Mouse (Mus musculus) right cerebral cortex, postnatal 25 days (tissue): ENCODE data around the gene Kmt2a.
A peak's percentile ranks its signal among the peaks of the same experiment; 100 is the strongest.
"Not testable (repeated sequence)": the region's sequence is repeated elsewhere in the genome, so short reads cannot be mapped to it uniquely, and the experiment has no call there.

Source experiments
- DNase-seq: peaks from one replicate; pipeline ENCODE4 v3.0.0; 2022

Gene Kmt2a

DNA sequence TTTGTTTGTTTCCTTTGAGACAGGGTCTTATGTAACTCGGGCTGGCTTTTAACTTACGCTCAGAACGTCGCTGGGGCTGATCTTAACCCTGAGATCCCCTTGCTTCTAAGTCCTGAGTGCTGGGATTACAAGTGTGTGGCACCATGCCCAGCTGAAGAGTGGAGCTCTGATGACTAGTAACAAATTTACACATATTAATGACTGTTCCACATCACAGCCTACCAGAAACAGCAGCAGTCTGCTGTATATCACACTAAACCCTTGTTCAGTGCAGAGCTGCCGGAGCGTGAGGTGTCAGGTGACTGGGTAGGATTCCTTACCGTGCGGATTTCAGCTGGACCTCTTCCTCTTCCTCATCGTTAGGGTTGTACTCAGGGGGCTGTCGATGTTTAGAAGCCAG is 70.8 kb downstream of the Kmt2a start:
- no peak for DNase-seq

DNA sequence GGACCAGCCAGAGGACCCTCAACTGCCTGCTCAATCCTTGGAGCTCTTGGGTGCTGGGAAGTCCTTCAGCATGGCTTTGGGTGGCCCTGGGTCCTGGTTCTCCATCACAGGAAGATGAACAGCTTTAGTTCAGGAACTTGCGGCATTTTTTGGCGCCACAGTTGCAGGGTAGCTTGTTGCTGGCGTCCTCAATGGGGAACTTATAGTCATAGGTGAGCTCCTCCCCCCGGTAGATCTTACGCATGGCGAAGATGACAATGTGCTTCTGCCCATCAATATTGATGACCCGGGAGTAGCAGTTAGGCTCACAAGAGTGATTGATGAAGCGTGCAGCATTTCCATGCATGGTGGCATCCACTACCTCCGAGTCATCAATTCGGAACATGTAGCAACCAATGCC is 73.3 kb downstream of the Kmt2a start:
- no peak for DNase-seq

DNA sequence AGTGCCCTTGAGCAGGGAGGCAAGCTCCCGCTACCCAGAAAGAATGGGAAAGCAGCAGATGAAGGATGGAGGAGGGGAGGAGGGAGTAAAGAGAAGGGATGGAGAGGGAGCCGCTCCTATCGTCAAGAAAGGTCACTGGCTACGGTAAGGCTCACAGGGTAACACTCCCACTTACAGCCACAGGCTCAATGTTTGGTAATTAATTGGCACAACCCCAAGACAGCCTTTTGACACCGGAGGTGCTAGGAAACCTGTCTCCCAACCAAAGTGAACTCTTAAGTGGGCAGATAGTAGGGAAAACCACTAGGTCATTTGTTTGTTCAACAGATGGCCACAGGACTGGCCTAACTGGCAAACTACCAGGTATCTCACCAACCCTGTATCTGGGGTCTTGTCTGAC is 74.0 kb downstream of the Kmt2a start:
- no peak for DNase-seq

DNA sequence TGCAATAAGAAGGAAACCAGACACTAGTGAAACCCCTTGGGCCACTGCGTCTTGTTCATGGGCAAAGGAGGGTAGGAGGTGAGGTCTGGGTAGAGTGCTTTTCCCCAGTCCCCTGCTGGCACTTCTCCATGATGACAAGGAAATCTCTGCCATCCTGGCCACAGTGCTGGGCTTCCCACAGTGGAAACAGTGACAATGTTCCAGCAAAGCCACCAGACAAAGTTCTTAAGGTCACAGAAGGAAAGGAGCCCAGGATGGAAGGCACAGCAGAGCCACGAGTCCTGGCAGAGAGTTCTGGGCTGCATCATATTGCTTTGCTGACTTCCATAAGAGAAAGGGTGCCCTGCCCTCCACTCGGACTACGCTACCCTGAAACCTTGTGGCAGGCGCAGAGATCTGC is 75.6 kb downstream of the Kmt2a start:
- no peak for DNase-seq

DNA sequence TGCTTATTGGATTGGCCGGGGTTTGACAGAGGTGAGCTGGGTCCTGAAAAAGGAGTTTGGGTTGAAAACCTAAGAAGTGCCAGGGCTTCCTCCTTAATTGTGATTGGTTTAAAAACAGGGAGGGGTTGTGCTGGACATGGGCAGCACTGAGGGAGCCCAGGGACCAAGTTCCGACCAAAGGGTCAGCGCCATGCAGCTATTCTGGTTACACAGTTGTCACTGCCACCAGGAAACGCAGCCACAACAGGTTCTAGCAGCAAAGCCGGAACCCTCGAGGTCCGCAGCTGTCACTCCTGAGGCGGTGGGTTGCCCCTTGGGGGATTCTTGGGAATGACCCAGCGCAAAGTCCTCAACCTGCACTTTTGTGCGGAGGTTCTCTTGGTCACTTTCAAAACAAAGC is 76.4 kb downstream of the Kmt2a start:
- DNase-seq: no peak

DNA sequence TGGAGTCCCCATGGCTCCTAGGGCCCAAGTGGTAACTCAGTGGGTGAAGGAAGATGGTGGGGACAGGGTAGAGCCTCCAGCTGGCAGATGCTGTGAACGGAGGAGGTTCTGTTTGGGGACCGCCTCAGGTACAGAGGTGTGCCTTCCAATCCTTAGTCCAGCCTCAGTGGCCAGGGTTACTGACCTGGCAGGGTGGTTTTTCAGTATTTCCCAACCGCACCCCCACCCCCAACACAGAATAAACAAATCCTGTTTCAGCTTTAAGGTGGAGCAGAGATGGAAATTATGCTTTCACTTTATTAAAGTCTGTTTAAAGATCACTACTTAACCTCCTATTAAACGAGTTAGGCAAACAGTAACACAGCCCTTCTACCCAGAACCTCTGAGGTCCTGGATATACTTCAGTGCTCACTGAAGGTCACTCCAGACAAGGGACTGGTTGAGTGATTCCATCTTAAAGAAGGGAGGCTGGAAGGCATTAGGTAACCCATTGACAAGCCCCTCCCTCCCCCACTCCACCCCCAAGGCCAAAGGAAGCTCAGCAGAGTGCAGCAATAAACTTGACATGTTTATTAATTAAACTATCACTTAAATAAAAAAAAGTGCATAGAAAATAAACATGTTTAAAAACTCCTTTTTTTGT is 78.2 kb downstream of the Kmt2a start, which contains the start of gene Ttc36:
Gene Ttc36, minus strand, starts transcription at position 265 of the 643 bp plus-strand sequence.
- no peak for DNase-seq

DNA sequence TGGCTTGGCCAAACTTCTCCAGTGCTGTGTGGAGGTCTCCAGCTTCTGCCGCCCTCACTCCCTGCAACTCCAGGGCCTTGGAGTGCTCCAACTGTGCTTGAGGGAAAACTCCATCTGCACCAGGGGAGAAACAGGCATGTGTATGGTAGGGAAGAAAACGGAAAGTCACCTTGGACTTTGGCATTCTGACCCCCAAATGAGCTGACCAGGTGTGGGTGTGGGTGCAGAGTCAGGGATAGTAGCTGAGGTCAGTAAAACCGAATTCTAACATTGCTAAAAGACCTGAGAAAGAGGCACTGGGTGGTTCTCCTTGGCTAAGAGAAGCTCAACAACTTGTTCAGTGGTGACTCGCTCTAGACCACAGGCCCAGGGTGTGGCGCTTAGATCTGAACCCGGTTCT is 79.4 kb downstream of the Kmt2a start:
- DNase-seq: no peak

DNA sequence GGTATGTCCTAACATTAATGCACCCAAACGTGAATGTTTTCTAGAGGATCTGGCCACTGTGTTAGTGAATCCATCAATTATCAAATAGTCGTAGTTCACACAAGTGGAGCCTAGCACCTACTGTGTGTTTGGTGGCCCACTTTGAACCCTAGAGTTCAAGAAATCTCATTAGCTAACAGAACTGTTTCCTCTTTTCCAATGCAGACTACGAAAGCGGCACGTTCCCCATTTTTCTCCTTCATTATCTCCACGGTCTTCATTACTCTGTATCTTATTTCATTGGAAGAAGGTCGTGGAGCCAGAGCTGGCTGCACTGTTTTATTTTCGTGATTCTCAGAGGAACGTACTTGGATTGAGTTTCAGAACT is 81.2 kb downstream of the Kmt2a start:
- no peak for DNase-seq

DNA sequence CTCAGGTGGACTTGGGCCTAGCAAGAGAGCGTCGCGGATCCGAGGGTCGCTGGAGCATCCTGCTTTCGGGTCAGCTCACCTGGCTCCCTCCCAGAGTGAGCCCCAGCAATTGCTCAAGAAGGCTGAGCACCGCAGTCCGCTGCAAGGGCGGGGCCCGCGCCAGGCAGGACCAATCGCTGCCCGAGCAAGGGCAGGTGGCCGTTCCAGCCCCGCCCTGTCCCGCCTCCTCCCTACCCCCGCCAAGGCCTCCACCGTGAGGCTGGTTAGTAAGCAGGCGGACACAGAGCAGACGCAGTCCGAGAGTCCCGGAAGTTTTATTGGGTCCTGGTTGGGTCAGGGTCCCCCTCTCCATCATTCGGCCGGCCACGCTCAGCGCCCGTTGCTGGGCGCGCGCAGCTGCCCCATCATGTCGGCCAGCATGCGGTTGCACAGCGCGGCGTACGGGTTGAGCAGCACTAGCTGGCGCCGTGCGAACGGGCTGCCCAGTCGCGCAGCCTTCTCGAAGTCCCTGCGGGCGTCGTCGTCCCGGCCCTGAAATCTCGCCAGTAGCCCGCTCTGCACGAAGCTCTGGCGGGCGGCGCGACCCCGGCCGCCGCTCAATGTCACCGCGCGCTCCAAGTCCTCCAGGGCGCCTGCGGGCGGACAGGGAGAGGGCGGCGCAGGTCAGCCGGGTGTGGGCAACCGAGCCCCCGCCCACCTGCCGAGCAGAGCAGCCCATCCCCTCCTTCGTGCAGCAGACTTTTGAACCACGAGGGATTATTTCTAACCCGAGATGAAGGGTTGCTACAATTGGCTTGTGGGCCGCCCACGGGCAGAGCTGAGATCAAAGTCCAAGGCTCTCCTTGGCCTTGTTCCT is 81.8 kb downstream of the Kmt2a start, which contains the start of gene Tmem25:
Gene Tmem25, minus strand, starts transcription at position 206 of the 856 bp plus-strand sequence.
- peak; percentile 93 for DNase-seq

DNA sequence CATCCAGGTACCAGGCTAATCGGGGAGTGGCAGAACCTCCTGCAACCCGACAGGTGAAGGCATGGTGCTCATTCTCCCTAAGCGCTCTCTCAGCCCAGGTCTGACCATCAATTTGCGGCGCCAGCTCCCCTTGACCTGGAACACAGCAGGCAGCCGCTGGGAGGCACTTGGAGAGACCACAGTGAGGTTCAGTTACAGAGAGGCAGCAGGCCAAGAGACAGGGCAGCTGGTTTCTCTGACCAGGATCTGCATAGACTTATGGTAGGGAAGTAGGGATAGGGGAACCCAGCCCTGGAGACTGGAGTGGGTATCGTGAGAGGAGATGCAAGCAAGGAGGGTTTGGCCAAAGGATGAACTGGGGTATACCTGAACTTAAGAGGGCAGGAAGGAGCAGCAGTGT is 82.8 kb downstream of the Kmt2a start:
- DNase-seq: no peak

DNA sequence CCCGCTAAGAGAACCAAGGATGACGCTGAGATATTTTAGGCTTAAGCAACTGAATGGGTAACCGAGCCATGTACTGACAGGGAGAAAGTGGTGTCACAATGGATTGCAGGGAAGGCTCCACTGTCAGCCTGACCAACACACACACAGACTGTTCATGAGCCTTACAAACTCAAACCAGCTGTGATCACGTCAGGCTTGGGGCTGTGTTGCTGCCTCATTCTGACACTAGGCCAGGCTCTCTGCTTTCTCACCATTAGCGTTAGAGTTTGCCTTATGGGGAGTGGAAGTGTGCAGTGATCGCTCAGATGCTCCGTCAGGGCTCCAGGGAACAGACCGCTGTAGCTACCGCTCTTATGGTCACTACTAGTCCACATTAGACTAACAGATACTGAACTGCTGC is 88.3 kb downstream of the Kmt2a start:
- no peak for DNase-seq

DNA sequence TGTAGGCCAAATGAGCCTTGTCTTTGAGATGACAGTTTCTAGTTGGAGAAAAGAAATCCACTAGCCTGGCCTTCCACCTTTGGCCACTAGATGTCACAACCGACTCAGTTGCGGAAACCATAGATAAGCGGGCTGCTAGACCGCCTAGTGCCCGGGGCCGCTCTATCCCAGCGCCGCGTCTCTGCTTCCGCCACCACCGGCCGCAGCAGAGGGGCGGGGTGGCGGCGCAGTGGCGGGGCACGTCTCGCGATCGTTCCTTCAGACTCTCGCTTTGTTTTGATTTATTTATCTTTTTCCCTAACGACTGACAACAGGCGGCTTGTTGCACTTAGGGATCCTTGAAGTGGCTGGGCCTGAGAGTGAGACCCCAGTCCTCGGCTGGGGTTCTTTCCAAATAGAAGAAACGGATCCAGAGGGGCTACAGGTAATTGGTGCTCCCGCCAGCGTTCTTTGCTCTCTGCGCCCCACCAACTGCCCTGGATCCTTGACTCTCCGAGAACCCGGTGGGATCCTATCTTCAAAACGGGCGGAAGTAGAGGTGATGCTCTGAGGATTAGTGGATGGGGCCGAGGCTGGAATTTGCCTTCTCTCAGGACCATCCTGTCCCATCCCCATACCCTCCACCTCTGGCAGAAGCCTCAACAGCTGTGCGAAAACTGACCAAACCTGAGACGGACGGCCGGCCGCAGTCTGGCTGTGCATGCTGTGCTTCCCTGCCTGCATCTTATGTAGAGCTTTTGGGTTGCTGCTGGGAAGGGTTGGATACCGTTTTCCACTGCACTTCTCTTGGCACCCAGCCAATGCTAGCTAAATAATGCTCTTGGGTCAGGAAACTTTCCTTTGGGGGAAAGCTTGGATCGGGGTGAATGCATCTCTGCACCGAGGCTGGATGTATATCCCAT is 108.1 kb downstream of the Kmt2a start:
- DNase-seq: peak; percentile 90

DNA sequence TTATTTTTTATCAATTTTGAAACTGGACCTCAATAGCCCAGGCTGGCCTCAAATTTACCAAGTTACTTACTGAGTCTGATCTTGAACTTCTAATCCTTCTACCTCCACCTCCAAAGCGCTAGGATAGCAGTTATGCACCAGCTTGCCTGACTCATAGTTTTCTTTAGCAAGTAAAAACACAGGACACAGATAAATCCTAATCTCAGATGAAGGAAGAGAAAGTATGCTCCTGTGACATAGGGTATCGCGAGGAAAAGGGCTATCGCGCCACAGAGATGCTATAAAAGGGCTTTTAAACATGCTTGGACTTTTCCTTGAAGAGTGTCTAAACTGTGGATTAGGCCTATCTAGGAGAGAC is 108.7 kb downstream of the Kmt2a start:
- no peak for DNase-seq

DNA sequence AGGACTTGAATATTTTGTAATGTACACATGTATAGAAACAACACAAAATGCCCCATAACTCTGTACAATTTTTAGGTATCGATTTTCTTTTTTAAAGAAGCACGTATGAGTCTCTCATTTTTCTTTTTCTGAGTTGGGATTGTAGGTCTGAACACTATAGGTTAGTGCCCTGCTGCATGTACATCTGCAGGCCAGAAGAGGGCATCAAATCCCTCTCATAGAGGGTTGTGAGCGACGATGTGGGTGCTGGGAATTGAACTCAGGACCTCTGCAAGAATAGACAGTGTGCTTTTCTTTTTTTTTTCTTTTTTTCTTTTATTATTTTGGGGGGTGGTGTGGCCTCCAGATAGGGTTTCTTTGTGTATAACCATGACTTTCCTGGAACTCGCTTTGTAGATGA is 109.7 kb downstream of the Kmt2a start:
- no peak for DNase-seq

DNA sequence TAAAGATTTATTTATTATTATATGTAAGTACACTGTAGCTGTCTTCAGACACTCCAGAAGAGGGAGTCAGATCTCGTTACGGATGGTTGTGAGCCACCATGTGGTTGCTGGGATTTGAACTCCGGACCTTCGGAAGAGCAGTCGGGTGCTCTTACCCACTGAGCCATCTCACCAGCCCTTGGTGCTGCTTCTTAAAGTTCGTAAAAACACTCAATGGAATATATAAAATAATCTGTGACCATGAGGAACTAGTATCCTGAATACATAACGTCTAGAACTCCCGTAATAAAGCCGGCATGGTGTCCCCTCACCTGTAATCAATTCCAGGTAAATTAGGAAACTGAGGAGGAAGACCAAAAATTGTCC is 113.1 kb downstream of the Kmt2a start:
- not testable (repeated sequence) for DNase-seq

DNA sequence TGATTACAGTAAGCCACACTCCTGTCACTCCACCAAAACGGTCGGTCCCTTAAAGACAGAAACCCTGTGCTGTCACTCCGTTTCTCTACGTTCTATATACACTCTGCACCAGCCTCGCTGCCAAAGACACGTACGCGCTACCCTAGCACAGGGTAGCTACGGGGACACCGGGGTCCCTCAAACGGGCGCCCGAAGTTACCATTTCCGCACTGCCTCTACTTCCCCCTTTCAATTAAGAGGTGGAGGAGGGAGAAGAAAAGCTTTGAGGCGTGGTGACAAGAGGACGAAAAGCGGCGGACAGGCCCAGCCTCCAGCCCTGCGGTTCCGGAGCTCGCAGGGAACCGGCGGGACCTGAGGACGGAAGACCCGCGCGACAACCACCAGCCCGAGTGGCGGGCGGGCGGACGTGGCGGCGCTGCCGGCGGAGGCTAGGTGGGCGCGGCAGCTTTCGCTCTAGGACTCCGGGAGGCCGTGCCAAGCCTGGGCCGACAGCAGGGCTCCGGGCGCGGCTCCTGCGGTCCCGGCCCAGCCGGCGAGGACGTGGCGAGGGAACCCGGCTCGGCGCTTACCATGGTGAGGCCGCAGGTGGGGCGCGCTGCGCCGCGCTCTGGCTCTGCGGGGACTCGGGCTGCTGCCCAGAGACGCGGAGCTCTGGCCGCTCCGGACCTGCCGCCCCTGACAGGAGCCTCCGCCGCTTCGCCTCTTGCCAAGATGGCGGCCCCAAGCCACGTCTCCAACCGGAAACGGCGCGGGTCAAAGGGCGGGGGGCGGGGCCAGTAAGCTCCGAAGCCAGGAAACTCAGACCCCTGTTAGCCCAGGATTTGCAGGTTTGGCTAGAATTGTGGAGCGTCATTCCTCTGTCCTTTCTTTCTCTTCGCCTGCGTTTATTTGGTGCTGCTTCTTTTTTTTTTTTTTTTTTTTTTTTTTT is 113.7 kb downstream of the Kmt2a start, which contains the start of the genes Arcn1 and Ift46:
Gene Arcn1, minus strand, starts transcription at position 745 of the 928 bp plus-strand sequence.
Gene Ift46, plus strand, starts transcription at position 808 of the 928 bp plus-strand sequence.
- peak; percentile 84 for DNase-seq

DNA sequence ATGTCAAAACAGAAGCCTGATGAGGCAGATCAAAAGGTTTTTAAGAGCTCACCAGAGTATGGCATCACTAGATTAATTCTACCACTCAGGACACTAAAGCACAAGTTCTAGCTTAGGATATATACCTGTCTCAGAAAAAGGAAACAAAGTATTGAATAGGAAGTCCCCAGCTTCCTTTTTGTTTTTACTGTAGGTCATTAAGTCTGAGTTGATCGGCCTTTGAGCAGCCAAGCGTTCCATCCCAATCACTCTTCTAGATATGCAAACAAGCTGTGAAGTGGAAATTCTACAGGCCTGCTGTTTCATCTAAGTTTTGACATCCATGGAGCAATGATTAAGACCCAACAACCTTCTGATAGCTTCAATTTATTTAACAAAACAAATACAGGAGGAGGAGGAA is 120.2 kb downstream of the Kmt2a start:
- no peak for DNase-seq
